Mouse (Mus musculus): Measurements from ENCODE around the gene Anks1.
"Not testable (repeated sequence)": the region's sequence is repeated elsewhere in the genome, so short reads cannot be mapped to it uniquely, and the experiment has no call there.

The Anks1 gene

DNA sequence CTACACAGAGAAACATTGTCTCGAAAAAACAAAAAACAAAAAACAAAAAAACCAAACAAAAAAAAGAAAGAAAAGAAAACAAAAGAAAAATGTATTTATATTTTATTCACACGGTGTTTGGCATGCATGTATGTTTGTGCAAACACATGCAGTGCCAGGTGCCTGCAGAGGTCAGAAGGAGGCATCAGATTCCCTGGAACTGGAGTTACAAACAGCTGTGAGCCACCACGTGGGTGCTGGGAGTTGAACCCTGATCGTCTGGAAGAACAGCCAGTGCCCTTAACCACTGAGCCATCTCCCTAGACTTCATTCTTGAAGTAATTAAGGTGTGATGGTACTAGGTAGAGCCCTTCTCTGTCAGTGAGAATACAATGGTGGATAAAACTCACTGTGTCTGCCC lies 57.0 kb downstream of the Anks1 start:
- no peak for DNase-seq (ENCODE audit: extremely low read depth, low read depth)

DNA sequence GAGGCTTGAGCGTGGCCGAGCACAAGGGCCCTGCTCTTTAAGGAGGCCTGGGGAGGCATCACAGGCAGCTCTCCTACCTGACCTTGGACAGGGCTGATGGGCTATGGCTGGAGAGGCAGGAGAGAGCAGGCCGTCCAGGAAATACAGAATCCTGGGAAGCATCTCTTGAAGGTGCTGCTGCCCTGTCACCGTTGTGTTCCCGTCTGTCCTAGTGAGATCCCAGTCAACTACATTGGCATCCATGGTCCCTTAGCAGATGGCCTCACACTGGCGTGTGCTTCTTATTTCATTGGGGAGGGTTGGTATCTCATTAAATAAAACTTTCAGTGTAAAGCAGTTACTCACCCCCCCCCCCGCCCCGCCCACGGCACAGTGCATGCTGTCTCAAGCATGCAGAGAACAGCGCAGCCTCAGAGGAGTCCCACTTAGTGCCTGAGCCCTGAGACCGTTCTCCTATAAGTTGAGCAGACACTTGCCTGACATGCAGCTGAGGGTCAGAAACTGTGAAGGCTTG lies 57.5 kb downstream of the Anks1 start:
- no peak for DNase-seq (ENCODE audit: extremely low read depth, low read depth)

DNA sequence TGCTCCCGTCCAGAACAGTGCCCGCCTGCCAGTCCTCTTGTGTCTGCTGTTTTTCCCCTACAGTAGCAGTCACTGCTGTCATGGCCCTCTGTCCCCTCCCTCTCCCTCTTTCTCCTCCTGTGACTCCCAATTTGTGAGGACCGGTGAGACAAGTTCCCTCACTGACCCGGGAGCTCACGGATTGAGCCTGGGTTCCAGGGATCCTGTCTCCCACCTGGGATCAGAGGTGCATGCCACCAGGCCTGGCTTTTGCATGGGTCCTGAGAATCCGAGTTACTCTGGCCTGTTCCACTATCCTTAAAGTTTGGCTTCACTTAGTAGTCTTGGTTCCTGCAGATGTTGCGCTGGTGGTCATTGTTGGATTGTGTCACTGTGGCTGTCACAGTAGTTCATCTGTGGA lies 58.4 kb downstream of the Anks1 start:
- no peak for DNase-seq (ENCODE audit: extremely low read depth, low read depth)

DNA sequence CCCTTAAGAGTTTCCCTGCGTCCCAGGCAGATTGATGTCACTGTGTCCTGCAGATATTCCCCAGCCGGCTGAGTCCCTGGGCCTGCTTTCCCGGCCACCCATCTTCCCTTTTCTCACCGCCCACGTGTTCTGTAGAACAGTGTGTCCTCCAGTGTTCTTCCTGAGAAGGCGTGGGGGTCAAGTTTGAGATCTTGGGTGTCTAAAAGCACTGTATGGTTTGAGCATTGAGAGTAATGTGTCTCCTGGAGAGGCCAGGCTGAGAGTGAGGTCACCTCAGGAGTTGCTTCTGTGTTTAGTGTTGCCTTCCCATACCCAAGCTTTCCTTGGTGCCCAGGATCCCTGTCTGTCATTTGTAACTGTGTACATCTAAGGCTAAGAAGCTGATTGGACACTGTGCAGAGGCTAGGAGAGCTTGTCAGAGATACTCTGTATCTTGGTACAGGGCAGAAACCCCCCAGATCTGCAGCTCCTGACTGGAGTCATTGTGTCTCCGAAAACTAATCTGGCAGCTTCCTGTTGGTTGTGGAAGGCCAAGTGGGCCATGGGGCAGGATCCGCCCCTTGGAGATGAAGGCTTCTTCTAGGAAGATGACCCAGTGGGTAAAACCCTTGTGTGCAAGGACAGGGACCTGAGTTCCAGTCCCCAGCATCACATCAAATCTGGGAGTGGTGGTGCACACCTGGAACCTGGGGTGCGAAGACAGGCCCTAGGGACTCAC lies 59.1 kb downstream of the Anks1 start:
- no peak for DNase-seq (ENCODE audit: extremely low read depth, low read depth)

DNA sequence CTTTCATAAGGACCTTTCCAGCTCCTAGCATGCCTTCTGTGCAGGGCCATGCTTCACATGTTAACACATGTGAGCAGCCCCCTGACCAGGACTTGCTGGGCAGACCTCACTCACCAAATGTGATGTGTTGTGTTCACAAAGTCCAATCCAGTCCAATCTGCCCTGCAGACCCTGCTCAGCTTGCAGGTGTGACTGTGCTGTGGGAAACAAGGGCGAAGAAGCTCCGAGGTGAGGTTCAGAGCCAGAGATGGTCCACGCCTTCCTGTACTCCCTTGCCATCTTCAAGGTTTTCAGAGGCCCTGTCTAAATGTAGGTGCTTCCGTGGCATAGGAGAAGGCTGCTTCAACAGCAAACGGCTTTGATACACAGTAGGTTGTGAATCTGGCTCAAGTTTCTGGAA lies 59.8 kb downstream of the Anks1 start:
- DNase-seq (ENCODE audit: extremely low read depth, low read depth): no peak

DNA sequence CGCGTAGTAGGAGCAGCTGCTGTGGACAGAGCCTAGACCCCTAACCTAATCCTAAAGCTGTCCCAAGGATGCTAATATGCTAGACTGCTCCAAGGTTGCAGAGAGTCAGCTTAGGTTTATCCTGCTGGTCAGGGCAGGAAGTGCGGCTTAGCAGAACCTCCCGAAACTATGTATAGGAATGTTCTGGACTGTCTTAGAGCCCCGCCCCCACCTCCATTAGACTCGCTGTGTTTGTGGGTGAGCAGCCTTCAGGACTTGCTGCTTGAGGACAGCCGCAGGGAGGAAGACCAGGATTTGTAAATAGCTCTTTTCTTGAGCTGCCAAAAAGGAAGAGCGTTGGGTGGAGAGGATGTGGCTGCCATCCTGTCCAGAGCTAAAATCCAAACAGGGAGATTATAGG lies 60.3 kb downstream of the Anks1 start:
- no peak for DNase-seq (ENCODE audit: extremely low read depth, low read depth)

DNA sequence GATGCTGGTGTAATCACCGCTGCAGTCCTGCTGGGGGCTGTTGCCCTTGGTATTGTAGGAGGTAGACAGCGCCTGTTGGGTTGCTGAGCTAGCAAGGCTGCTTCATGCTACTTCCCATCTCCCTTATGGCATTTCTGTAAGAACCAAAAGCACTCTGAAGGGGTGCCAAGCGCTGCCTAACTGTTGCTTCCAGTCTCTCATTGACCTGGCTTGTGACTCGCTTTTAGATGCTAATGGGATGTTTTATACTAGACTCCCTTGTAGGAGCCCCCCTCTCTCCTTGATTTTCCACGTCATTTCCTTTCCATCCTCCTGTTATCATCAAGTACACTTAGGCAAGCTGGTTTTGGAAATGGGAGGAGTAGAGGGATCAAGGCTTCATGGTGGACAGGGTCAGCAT lies 60.8 kb downstream of the Anks1 start:
- no peak for DNase-seq (ENCODE audit: extremely low read depth, low read depth)

DNA sequence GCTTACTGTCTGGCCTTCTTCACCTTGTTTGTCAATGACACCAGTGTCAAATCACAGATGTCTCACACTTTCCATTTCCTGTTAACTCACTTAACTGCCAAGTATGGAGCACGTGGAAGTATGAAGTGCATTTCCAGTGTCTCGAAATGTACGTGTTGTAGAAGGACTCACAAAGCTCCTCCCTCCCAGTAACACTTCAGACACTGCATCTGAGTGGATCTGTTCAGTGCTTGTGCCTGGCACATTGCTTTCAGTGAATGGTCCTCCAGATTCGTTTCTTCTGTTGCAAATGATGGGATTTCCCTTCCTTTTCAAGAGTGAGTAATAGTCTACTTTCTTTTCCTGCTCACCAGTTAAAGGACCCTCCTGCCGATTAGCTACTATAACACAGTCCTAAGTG lies 61.2 kb downstream of the Anks1 start:
- no peak for DNase-seq (ENCODE audit: extremely low read depth, low read depth)

DNA sequence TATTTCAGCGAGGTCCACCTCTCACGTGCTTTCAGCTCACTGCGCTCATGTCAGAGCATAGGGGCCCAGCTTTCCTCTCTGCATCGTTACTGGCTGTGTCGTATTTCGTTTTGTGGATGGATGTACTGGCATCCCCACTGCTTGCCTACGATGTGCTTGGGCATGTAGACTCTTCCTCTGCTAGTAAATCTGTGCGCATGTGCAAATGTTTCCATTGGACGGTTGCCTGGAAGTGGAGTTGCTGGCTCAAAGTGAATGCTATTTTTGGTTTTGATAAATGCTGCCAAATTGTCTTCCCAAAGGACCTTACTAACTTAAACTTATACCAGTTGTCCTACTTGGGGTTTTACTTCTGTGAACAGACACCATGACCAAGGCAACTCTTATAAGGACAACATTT lies 62.4 kb downstream of the Anks1 start:
- no peak for DNase-seq (ENCODE audit: extremely low read depth, low read depth)

DNA sequence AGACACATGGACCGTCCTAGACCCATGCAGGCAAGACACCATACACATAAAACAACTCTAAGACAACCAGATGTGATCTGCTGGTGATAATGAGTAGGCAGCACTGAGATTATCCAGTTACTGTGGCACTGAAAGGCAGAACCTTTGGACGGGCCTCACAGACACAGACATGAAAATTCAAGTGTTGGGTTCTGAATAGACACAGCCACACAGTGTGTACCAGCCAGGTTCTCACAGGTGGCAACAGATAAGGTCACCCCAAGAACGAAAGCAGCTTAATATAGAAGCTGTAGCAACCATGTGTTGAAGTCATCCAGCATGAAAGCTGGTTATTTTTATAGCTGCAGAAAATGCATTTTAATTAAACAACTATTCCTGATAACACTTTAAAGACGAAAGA lies 64.2 kb downstream of the Anks1 start:
- no peak for DNase-seq (ENCODE audit: extremely low read depth, low read depth)

DNA sequence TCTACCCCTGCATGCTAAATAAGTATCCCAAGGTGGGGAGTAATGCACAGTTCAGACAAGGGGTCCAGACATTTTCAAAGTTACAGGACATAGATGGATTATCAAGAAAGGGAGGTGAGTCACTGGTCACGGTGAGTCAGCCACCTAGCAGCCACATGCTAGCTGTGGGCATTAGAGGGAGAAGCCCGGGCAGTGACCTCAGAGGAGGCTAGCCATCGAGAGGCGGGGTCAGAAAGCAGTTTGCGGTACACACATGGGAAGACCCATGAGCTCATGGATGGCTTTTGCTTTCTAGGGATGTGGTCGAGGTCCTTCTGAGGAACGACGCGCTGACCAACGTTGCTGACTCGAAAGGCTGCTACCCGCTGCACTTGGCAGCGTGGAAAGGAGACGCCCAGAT lies 67.2 kb downstream of the Anks1 start:
- no peak for DNase-seq (ENCODE audit: extremely low read depth, low read depth)

DNA sequence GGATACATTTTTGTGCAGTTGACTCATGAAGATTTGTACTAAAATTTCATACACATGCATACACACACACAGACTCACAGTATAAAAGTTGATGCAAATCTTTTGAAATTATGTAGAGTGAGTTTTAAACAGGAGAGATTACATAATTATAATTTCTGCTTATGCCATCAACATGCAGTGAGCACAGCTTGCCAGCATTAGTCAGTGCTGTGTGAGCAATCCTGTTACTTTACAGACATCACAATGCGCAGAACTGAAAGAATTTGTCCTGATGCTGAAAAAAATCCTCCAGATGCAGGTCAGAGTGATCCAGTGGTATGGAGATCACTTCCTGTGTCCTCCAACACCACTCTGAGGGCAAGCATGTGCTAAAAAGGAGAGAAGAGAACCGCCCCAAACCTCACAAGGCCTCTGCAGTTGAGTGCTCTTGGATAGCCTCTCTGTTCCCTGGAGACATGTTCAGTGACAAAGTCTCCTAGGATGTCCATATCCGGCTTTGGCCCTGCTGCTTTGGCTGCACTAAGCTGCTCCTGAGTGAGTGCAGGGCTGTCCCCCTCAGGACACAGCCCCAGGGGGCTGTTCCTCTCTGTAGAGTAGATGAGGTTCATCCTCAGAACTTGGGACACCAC lies 68.0 kb downstream of the Anks1 start:
- no peak for DNase-seq (ENCODE audit: extremely low read depth, low read depth)

DNA sequence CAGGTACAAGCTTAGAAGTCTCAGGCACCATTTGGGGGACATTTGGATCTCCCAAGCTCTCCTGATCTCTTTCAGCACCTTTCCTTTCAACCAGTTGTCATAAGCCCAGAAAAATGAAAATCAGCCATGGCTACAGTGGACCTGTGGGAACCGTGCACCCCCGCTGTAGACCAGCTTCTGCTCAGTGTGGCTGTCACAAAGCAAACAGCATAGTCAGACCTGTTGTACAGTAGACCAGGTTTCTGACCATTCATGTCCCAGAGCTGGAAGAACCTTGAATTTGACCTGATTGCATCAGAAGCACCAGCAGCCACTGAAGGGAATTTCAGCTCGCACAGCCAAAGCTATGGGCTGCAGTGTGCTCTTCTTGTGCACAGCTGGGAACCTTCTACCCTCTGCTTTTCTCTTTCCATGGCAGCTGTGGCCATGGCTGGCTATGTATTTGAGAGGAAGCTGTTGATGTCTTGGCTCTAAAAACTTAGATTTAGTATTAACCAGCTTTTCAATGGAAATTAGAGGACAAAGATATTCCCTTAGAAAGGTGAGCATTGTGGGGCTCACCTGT lies 71.4 kb downstream of the Anks1 start:
- DNase-seq (ENCODE audit: extremely low read depth, low read depth): no peak

DNA sequence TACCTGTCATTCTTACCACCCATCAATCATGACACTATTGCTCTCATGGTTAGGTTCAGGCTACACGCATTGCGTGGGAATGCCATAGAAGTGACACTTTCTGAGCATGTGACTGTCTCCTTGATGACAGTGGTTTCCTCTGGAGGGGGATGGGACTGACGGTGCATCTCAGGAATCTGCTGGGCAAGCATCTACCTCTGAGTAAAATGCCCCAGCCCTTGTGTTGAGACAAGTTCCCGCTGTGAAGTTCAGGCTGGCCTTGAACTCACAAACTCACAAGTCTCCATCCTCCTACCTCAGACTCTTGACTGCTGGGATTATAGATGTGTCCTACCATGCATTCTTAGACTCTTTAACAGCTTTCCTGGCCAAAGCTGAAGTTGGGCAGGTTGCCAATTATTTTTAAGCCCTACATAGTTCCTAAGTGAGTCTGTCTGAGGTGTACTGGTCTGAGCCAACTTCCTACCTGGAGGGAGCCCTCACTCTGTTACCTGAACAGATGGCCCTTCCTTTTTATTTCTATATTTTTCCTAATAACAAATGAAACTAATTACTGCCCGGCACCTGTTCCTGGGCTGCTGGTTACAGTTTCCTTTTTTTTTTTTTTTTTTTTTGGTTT lies 72.5 kb downstream of the Anks1 start:
- no peak for DNase-seq (ENCODE audit: extremely low read depth, low read depth)

DNA sequence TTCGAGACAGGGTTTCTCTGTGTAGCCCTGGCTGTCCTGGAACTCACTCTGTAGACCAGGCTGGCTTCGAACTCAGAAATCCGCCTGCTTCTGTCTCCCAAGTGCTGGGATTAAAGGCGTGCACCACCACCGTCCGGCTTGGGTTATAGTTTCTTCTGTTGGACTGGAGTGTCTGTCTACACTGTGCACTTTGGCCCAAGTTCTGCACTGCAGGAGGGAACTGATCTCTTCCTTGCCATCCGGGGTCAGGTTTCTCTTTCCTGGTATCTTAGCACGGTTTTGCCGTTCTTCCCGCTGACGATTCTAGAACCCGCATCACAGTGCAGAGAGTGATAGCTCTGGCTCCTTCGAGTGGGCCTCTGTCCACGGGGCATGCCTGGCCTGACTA lies 73.0 kb downstream of the Anks1 start:
- DNase-seq (ENCODE audit: extremely low read depth, low read depth): not testable (repeated sequence)

DNA sequence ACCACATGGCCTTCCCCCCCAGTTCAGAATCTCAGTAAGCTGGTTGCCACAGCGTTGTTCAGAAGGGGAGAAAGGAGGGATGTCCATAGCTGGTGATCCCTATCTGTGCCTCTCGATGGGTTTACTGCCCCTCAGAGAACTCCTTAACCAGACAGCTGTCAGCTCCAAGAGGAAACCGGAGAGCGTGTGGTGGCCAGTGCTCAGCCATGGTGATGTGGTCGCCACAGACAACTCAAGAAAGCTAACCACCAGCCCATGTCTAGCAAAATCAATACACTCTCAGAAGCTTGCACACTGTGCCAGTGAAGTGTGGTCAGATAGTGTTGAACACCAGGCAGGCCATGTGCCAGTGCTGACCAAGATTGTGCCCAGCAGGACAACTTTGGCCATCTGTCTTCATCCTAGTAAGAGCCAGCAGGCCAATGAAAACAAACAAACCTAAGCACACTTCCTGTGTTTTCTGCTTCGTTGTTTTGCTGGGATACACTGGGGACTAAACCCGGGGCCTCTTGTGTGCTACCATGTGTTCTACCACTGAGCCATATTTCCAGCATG lies 73.7 kb downstream of the Anks1 start:
- no peak for DNase-seq (ENCODE audit: extremely low read depth, low read depth)

DNA sequence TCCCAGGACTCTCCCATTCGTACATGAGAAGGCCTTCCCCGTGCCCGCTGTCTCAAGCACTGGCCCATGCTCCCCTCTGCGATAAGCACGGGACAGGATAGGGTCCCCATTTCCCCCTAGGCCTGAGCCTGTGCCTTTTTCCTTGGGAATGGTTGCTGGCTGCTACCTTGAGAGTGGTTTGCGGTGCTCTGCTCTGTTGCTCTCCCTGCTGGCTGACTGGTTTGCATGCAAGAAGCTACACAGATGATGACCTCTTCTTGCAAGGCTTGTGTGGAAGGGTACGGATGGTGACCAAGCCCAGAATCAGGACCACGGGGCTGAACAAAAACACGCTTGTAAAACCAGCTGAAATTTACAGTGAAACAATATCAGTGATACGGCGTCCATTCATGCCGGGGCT lies 75.3 kb downstream of the Anks1 start:
- no peak for DNase-seq (ENCODE audit: extremely low read depth, low read depth)

DNA sequence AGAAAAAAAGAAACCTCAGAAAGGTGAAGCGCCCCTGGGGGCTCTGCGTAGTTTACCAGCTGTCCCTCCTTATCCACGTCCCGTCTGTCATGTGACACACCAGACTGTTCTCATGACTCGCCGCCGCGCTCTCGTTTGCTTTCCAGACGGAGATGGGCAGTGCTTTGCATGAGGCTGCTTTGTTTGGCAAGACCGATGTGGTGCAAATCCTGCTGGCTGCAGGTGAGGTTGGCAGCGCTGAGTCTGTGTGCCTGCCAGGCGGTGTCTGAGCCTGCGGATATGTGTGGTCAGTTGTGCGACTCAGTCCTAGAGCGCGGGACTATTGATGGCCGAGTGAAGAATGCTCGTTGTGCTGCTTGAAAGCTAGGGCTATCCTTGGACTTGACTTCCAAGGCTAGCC lies 77.0 kb downstream of the Anks1 start:
- DNase-seq (ENCODE audit: extremely low read depth, low read depth): no peak

DNA sequence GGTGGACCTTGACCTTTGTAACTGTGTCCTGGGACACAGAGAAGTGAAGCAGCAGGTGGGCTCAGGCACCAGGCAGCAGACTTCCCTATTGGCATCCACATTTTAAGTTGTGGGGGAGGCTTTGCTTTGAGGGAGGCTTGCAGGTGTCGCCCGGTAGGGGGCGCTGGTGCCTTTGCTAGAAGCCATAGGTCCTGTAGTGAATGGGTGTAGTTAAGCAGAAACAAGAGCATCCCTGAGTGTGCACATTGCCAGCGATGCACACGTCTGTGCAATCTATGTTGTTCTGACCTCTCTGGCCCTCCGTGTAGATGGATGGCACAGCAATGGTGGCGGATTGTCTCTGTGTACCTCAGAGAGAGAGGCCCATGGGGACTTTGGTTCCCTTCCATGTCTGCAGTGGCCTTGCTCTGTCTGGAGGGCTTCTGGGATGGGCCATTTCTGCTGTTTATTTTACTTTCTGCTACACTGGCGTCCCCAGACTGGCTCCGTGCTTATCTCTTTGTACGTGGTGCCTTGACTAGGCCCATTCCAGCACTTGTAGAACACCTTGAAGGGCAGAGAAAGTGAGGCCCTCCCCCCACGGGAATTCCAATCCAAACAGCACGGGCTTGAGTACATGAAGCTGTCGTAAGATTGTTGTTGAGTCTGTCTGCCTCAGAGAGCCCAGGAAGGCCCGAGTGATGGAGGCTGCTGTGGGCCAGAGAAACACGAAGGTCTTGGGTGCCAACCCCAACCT lies 80.9 kb downstream of the Anks1 start:
- peak; percentile 54 for DNase-seq (ENCODE audit: extremely low read depth, low read depth)

DNA sequence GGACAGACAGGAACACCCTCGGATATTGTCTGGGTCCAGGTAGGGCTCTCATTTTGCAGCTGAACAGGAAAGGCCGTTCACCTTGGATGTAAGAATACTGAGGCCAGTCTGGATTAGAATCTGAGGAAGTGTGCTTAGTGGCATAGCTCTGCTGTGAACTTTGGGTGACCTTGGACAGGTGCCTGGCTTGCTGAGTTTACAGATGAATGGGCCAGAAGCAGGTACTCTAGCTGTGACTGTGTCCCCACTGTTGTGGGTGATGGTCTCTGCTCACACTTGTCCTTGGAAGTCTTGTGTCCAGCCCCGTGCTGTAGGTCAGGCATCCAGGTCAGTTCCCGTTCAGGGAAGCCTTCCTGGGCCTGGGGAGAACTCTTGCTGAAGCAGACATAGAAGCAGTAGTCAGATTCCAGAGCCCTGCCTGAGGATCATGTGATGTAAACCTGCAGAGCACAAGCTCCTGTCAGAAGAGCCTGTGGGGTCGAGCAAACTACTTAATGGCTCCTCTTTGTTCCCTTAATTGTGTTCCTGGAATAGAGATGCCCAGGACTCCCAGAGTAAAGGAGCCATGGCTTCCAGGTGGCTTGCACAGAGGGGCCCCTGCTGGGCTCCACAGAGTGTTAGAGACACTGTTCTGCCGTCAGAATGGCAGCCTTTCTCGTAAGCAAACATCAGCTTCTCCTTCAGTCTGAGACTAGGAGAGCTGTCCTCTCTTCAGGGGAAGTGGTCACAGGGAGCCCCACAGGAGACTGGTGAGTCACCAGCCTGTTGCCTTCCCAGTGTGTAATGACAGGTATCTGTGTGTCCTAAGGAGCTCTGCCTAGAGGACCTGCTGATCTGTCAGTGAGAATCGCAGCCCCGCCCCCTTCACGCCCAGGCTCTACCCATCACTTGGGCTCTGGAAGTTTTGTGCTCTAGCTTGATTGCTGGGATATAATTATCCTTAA lies 85.2 kb downstream of the Anks1 start:
- DNase-seq (ENCODE audit: extremely low read depth, low read depth): no peak
